Mouse (Mus musculus): ENCODE measurements around the gene Pml.

DNA sequence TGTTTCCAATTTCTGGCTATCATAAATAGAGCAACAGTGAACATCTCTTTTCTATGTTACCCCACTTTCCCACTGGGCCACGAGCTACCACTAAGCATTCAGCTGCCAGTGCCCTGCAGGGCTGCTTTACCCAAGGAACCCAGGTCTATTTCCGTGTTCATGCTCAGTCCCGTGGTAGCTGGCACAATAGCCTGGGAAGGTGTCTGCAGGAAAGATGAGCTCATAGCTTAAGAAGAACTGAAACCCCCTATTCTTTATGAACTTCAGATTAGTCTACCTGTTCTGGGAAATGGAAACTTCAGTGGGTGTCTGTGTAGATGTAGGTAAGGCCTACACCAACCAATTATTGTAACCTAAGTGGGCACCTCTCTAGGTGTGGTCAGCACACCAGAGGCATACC, 15.8 kb upstream of the Pml start:
- TF ChIP-seq POLR2A (IDR thresholded peaks at IDR 0.05; ENCODE audit: insufficient read depth, low read length) (no peak), EP300 (IDR thresholded peaks at IDR 0.05; ENCODE audit: insufficient read depth, low read depth, low read length) (no peak), CTCF (IDR thresholded peaks at IDR 0.05; ENCODE audit: low read depth, low read length) (no peak)

All from ES-Bruce4 (cell line).